Mouse (Mus musculus): ENCODE measurements at regions not wholly inside any gene's neighbourhood (a gene's known extent, or its start where the extent isn't known, plus 50 kb on each side); places are given as distances from the start of the nearest gene placed in this dataset.

GRCm38 (mm10) chr6:82824684-82825083 is 50.4 kb upstream of the Hk2 start:
- TF ChIP-seq CTCF (IDR thresholded peaks at IDR 0.05; ENCODE audit: borderline replicate concordance, extremely low read depth, insufficient read depth, insufficient read length) (no peak), POLR2A (IDR thresholded peaks at IDR 0.05; ENCODE audit: borderline replicate concordance, extremely low read depth, insufficient read depth, insufficient read length, poor library complexity, severe bottlenecking) (no peak)

All from brain, embryonic 14.5 days (tissue).